Mouse (Mus musculus) brown adipose tissue, adult 24 weeks (tissue): ENCODE results near the gene Cacna1c. TPM values are rescaled to one million over a fixed set of nuclear protein-coding genes. Genes with fewer than 3 reads are reported as not detected.
"Not testable (repeated sequence)": the region's sequence is repeated elsewhere in the genome, so short reads cannot be mapped to it uniquely, and the experiment has no call there.

Experiments
- H3K27ac ChIP-seq: fragments of 200-500 bp; replicated peaks from 2 replicates; pipeline ENCODE4 v1.5.1; 2012; ENCODE audit warnings: low read depth, mild to moderate bottlenecking, low read length
- H3K4me1 ChIP-seq: fragments of 200-500 bp; 2 replicates; pipeline ENCODE4 v1.6.1; 2012; ENCODE audit warnings: low read length, mixed read lengths; ENCODE audit not compliant: control insufficient read depth, insufficient read depth, insufficient read length
- H3K4me3 ChIP-seq: fragments of 200-500 bp; 2 replicates; pipeline ENCODE4 v1.5.1; 2012; ENCODE audit warnings: low read depth, mild to moderate bottlenecking, low read length, moderate library complexity; ENCODE audit not compliant: insufficient read depth
- polyA plus RNA-seq: library from polyadenylated mRNA; stranded (reverse); fragments of >200 nt; gene quantifications from 2 replicates; pipeline ENCODE4 v1.2.4, GENCODE M21; 2012; ENCODE audit not compliant: missing spikeins, insufficient read depth, insufficient read length

The Cacna1c gene
- polyA plus RNA-seq, 1 experiment = 0.48 TPM

DNA sequence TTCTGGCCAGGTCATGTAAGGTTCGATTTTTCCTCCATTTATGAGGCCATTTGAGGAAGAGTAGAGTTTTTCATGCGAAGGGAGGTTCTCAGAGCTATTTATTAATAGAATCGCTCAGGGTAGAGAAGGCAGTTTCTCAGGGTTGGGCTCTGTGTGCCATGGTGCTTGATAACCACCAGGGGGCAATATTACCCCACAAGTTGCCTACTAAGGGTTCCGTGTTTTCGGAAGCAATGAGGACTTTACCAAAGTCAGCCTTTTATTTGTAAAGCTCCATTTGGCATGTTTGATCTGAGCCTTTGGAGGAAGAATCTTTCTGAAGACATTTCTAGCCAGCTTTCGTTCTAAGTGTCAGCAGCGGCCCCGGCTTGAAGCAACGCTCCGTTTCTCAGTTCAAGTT, 24.1 kb upstream of the Cacna1c start:
- peaks cover 6% of the 10 kb centered on the region for H3K4me1 ChIP-seq
- no peak overlapping the region for H3K4me3 ChIP-seq
- H3K27ac ChIP-seq = no peak overlapping the region

DNA sequence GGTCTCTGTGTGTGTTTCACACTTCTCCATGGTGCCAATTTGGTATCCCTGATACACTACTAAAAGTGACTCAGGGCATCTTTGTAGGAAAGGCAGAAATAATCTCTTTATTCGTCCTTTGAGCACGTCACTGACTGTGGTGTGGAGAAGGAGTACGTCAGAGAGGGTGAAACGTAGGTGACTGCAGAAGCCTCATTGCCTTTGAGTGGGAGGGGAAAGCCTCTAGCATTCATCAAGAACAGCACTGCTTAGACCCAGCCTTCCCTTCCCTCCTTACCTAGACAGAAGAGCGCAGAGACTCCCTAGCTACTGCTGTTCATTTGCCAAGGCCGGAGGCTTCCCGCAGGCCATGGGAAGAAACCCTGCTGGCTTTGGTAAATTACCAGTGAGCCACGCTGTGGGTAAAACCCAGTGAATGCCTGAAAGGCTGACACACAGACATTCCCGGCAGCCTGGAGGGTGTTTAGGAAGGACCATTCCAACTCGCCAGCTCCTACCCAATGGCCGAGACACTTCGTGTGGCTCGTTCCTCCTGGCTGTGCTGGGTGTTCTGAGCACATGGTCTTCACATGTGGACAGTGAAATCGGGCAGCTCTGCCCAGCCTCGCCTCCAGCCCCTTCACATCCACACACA, 23.1 kb upstream of the Cacna1c start:
- Histone ChIP-seq H3K4me3 (no peak overlapping the region), H3K27ac (no peak overlapping the region), H3K4me1 (peaks cover 4% of the 10 kb centered on the region)

DNA sequence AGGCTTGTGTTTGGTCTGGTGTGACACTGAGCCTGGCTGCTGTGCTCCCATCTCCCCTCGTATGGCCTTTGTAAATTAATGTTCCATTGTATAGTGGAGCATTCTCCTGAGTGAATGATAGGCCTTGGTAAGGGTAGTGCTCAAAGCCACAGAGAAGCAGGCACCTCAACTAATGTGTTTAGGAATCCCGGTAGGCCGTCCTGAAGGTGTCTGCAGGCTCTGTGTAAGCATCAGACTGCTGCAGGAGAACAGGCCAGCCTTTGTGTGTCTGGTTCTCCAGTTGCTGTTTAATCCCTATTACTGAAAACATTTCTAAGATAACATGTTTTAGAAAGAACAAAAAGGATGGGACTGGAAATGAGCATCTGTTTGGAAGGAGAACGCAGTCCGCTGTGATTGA, 22.4 kb upstream of the Cacna1c start:
- peaks cover 4% of the 10 kb centered on the region for H3K4me1 ChIP-seq

DNA sequence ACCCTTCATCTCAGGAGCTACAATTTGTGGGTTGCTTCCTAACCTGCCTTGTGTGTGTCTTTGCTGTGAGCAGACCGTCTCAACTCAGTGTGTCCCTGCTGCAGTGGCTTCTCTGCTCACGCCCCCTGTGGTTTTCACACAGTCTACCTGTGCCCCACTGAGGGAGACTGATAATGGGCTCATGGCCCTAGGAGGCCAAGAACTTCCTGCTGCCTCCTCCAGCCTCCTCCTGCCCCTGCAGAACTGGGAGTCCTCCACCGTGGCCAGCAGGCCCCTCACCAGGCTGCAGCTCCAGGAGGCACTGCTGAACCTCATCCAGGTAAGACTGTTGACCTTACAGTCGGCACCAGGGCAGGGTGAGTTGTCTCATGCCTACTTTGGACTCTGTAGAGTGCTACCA, 21.4 kb upstream of the Cacna1c start:
- Histone ChIP-seq H3K27ac (no peak overlapping the region), H3K4me3 (no peak overlapping the region), H3K4me1 (peaks cover 4% of the 10 kb centered on the region)

More for the DNA sequence above, 22.4 kb upstream of the Cacna1c start:
- Histone ChIP-seq H3K4me3 (no peak overlapping the region), H3K27ac (no peak overlapping the region)

DNA sequence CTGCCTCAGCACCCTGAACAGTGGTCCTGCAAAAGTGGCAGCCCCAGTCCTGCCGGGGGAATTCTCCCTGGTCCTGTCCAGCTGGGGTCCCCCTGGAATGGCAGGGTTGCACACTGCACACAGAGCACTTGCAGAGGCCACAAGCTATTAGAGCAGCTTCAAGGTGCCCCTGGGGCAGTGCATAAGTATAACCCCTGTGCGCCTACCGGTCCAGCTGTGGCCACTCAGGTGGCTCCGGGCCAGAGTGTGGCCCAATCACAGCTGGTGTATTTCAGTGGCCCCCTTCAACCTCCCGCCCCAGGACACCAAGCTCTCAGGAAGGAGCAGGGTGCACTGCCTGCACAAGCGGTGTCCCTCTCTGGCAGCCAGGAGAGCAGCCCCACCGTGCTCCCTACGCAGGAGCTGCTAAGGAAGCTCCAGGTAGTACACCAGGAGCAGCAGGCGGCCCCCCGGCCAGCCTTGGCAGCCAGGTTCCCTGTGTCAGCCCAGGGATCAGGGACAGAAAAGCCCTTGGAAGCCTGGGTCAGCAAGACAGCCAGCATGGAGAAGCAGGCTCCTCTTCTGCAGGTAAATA, 18.9 kb upstream of the Cacna1c start:
- H3K4me1 ChIP-seq = peaks cover 4% of the 10 kb centered on the region
- no peak overlapping the region for H3K27ac ChIP-seq
- no peak overlapping the region for H3K4me3 ChIP-seq

DNA sequence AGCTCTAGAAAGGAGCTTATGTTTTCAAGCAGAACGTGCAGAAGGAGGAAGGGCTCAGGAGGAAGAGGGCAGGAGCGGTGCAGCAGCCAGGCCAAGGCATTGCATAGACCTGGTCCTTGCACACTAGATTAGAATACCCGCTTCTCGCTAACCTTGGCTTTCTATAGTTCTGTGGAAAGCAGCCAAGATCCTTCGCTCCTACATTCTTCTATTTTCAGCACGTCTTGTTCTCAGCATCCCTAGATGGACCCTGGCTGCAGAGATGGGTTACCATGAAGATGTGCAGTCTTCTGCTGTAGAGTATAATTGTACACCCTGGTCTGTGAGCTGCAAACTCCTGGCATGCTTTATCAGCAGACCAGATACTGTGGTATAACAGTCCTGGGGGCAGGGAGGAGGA, 18.0 kb upstream of the Cacna1c start:
- Histone ChIP-seq H3K4me1 (peaks cover 4% of the 10 kb centered on the region), H3K27ac (no peak overlapping the region), H3K4me3 (no peak overlapping the region)

DNA sequence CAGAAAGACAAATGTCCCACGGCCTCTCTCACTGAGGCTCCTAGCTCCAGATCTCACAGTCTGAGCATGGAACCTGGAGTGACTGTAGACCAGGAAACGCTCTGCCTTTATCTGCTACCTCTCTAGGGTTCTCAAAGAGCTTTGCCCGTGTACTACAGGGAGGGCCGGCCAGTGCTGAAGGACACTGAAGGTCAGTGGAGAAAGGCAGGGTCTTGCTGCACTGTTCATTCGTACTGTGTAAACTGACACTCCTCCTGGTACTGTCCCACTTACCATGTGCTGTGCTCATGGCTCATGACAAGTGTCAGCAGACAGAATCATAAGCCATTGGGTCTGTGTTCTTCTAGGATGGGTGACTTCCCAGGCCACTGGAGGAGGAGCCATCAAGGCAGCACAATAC, 17.2 kb upstream of the Cacna1c start:
- Histone ChIP-seq H3K27ac (no peak overlapping the region), H3K4me1 (peaks cover 4% of the 10 kb centered on the region), H3K4me3 (no peak overlapping the region)

DNA sequence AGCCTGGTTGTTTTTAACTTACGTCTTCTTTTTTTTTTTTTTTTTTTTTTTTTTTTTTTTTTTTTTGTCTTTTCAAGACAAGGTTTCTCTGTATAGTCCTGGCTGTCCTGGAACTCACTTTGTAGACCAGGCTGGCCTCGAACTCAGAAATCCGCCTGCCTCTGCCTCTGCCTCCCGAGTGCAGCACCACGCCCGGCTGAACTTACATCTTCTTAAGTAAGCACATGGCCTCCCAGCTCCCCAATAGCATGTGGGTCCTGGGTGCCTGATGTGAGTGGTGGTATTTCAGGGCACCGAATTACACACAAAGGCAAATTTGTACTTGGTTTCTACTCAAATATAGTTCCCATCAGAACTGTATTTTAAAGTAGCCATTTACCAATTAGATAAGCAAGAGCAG, 9.8 kb upstream of the Cacna1c start:
- not testable (repeated sequence) for H3K4me1 ChIP-seq, H3K4me3 ChIP-seq, H3K27ac ChIP-seq

DNA sequence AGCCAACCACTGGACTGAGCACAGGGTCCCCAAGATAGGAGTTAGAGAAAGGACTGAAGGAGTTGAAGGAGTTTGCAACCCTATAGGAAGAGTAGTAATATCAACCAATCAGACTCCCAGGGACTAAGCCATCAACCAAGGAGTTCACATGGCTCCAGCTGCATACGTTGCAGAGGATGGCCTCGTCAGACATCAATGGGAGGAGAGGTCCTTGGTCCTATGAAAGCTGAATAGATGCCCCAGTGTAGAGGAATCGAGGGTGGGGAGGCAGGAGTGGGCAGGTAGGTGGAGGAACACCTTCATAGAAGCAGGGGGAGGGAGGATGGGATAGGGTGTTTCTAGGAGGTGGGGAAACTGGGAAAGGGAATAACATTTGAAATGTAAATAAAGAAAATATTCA, 8.7 kb upstream of the Cacna1c start:
- Histone ChIP-seq H3K4me3 (no peak overlapping the region), H3K4me1 (no peaks in the 10 kb centered on the region), H3K27ac (no peak overlapping the region)

DNA sequence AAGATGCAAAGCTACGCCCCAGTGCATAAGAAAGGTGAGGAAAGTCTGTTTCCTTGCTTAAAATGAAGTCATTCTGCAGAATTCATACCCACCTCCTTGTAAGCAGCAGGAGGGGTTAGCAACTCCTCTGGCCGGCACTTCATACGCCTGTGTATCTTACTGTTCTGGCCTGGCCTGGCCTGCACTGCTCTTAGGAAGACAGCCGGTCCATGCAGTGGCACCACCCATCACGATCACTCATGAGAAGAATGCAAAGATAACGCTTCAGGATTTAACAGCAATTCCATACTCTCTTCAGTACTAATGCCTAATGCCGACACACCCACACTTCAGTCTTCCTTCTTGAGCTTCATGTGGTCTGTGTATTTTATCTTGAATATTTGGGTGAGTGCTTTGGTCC, 8.1 kb upstream of the Cacna1c start:
- H3K4me1 ChIP-seq = no peaks in the 10 kb centered on the region
- H3K27ac ChIP-seq = no peak overlapping the region
- H3K4me3 ChIP-seq = no peak overlapping the region

DNA sequence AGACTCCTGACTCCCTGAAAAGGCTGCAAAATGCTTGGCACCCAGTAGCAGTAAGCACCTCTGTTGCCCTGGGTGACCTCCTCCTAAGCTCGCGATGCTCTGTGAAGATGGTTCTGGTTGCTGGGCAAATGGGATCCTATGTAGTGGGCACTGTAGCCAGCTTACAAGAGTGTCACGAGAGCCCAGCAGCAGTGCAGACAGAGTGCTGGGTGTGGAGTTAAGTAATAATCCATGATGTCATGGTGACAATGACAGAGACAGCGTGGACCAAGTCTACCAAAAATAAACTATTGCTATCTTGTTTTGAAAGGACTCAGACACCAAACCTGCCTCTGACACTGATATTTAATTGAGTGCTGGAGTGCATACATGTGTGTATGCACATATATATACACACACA, 5.4 kb upstream of the Cacna1c start:
- H3K27ac ChIP-seq = no peak overlapping the region
- H3K4me1 ChIP-seq = 0 out of 2 replicates have a peak, but pooled peaks cover 3% of the 10 kb centered on the region

DNA sequence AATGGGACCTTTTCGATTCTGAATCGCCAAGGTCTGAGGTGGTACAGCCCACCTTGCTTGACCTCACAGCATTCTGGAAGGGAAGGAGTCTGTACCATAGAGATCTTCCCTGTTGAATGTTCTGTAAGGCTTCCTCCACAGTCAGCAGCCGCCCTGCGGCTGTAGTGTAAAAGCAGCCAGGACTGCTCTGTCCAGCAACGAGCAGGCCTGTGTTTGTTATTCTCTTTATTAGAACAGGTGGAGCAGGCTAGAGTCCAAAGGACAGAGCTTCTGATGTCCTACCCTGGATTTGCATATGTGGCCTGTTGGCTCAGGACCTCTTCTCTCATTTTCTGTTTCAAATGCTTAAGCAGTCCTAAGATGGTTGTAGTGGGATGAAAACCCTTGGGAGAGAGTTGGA, 4.1 kb upstream of the Cacna1c start:
- Histone ChIP-seq H3K4me3 (no peak overlapping the region), H3K4me1 (0 out of 2 replicates have a peak, but pooled peaks cover 3% of the 10 kb centered on the region), H3K27ac (no peak overlapping the region)

More for the DNA sequence above, 5.4 kb upstream of the Cacna1c start:
- no peak overlapping the region for H3K4me3 ChIP-seq

DNA sequence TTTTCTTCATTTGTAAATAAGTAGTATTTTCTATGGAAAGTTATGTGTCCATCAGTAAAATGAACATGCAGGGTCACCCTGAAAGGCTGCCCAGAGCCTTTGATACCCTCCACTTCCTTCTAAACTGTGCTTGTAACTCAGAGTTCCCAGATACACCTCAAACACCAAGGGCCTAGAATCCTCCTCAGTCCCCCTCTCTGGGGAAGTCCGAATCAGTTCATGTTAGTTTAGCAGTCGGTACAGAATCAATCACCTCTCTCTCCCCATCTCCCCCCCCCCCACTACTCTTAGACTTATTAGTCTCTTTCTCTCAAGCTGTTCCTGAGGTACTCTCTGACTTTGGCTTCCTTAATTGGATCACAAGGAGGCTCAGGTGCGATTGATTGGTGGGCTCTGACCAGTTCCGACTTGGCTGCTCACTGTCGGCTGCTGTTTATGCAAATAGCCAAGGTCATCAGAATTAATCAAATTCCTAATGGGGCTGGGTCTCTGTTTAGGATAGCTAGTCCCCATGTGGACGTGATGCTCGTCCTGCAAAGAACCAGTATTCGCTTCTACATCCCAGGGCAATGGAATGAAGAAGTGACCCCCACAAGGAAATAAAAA, 3.2 kb upstream of the Cacna1c start:
- no peak overlapping the region for H3K27ac ChIP-seq
- 0 out of 2 replicates have a peak, but pooled peaks cover 3% of the 10 kb centered on the region for H3K4me1 ChIP-seq
- no peak overlapping the region for H3K4me3 ChIP-seq

DNA sequence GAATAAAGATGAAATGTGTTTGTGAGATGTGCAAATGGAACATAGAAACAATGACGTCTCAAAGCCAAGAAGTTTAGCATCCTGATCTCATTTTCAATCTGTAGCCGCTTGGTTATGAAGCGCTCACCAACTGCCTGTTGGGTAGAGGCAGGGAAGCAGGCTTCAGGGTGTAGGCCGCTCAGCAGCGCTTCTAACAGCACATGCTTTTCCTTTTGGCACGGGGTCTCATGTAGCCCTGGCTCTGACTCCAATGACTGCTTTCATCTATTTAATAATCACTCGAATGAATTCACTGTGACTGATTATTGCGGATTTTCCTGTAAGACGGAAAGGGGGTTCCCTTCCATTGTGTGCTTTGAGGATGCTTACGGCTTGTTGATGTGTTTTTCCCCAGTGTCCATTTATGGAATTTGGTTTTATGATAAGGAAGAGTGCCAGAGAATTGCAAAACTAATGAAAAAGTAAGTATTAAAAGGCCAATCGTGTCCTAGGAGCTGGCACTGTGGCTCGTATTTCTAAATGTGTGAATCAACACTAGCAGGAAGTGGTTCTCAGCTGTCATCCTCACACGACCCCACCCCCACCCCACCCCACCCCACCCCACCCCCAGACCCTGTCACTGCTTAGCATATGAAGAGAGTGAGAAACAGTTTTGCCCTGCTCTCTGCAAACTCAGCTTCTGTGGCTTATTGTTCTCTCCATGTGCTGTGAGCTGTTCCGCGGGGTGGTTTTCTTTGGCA, 2.5 kb upstream of the Cacna1c start:
- H3K4me1 ChIP-seq = 0 out of 2 replicates have a peak, but pooled peaks cover 3% of the 10 kb centered on the region

DNA sequence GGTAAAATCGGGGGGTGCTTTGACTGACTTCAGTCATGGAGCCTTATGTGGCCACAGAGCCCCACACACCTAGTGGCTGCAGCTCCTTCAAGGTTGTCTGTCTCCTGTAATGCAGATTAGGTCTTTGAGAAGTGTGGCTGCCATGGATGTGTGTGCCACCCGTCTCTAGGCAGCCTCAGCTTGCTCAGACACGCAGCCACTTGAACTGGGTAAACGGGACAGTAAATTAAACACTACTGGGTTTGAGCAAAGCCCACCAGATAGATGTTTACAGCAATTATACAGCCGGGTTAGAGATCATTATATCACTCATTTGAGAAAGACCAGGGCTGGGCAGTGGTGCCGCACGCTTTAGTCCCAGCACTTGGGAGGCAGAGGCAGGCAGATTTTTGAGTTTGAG, 1.6 kb downstream of the Cacna1c start:
- Histone ChIP-seq H3K27ac (no peak overlapping the region), H3K4me3 (no peak overlapping the region), H3K4me1 (0 out of 2 replicates have a peak, but pooled peaks cover 3% of the 10 kb centered on the region)

More for the DNA sequence above, 2.5 kb upstream of the Cacna1c start:
- H3K27ac ChIP-seq = no peak overlapping the region
- H3K4me3 ChIP-seq = no peak overlapping the region
